Mouse (Mus musculus) limb, embryonic 13.5 days (tissue): ENCODE measurements at regions not wholly inside any gene's neighbourhood (a gene's known extent, or its start where the extent isn't known, plus 50 kb on each side); places are given as distances from the start of the nearest gene placed in this dataset.

Experiments used
- ATAC-seq: fragments of 200-750 bp; cut with Nextera tagmentation; 2 replicates; pipeline ENCODE4 v1.8.0; 2017; ENCODE audit warnings: low read depth, moderate number of reproducible peaks, moderate TSS enrichment; ENCODE audit not compliant: low FRiP score
- H3K27ac ChIP-seq: fragments of 300-500 bp; sonication (generic); 2 replicates; pipeline ENCODE4 v1.5.1; 2015; ENCODE audit warnings: inconsistent platforms, mild to moderate bottlenecking, moderate library complexity
- H3K27me3 ChIP-seq: fragments of 300-500 bp; sonication (generic); 2 replicates; pipeline ENCODE4 v1.6.1; 2015; ENCODE audit warnings: mild to moderate bottlenecking, inconsistent platforms
- H3K36me3 ChIP-seq: fragments of 300-500 bp; sonication (generic); 2 replicates; pipeline ENCODE4 v1.6.1; 2015; ENCODE audit warnings: inconsistent platforms, mild to moderate bottlenecking, moderate library complexity
- H3K4me1 ChIP-seq: fragments of 300-500 bp; sonication (generic); 2 replicates; pipeline ENCODE4 v1.6.1; 2015; ENCODE audit warnings: inconsistent platforms
- H3K4me2 ChIP-seq: fragments of 300-500 bp; sonication (generic); replicated peaks from 2 replicates; pipeline ENCODE4 v1.6.1; 2015; ENCODE audit warnings: inconsistent platforms, mild to moderate bottlenecking, moderate library complexity
- H3K4me3 ChIP-seq: fragments of 300-500 bp; sonication (generic); 2 replicates; pipeline ENCODE4 v1.5.1; 2015; ENCODE audit warnings: moderate library complexity, mild to moderate bottlenecking, inconsistent platforms
- H3K9ac ChIP-seq: fragments of 300-500 bp; sonication (generic); 2 replicates; pipeline ENCODE4 v1.6.1; 2015; ENCODE audit warnings: mild to moderate bottlenecking, inconsistent platforms
- H3K9me3 ChIP-seq: fragments of 300-500 bp; sonication (generic); 2 replicates; pipeline ENCODE4 v1.6.1; 2016; ENCODE audit warnings: inconsistent platforms
- WGBS: fragments of 180-500 bp; shearing (Covaris S2); methylation state at CpG from one replicate; pipeline ENCODE4 v1.1.7; 2015; 5-methylcytosine and 5-hydroxymethylcytosine counted together

- WGBS, result 85% methylated on average over 3 of the region's 3 CpGs
- Histone ChIP-seq H3K9me3 (no peaks in the 10 kb centered on the region), H3K4me1 (peaks cover 4% of the 10 kb centered on the region; the same call in 1 of the 2 replicates), H3K27me3 (no peaks in the 10 kb centered on the region), H3K9ac (no peak overlapping the region), H3K4me3 (no peak overlapping the region), H3K4me2 (no peak overlapping the region), H3K36me3 (peaks cover 12% of the 10 kb centered on the region), H3K27ac (no peak overlapping the region)
- no peak for ATAC-seq
These were observed 152.2 kb upstream of the Mrps10 start for GRCm38 (mm10) chr17:47216490-47216889.

DNA sequence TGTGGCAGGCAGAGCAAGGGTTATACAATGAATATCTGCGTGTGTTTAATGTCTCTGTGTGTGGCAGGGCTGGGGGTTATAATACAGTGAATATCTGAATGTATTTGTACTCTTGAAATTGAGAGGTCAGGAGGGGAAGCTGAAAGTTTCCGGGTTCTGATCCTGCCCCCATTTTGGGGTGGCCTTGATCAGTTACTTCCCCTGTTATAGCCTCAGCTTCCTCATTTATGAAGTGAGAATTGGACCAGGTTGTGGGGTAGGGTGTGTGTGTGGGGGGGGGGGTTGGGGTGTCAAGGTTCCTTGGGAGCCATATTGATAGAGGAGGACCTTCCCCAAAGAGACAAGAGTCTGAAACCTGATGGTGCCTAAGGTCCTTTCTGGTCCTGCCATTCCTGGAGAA lies 152.8 kb upstream of the Mrps10 start:
- no peak for ATAC-seq
- no peak overlapping the region for H3K4me3 ChIP-seq
- peaks cover 8% of the 10 kb centered on the region; the same call in 1 of the 2 replicates for H3K36me3 ChIP-seq
- H3K27me3 ChIP-seq, result no peaks in the 10 kb centered on the region
- no peak overlapping the region for H3K4me2 ChIP-seq
- 92% methylated on average over 2 of the region's 2 CpGs for WGBS
- no peak overlapping the region for H3K9ac ChIP-seq
- no peak overlapping the region for H3K27ac ChIP-seq
- peaks cover 4% of the 10 kb centered on the region; the same call in 1 of the 2 replicates for H3K4me1 ChIP-seq
- no peaks in the 10 kb centered on the region for H3K9me3 ChIP-seq

DNA sequence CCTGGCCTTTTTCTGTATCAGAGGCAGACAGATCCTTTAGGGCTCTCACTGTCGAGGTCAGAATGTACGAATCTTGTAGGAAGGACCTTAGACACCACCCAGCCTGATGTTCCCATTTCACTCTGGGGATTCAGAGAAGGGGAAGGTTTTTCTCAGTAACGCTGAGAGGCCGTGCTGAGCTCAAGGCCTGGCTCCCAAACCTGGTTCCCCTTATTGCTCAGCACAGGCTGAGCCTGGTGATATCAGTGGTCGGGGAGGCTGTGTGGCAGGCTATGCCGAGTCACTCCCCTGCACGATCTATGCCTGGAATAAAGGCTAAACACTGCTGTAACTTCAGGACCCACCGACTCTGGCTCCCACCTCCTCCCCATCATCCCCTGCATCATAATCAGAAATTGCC lies 154.6 kb upstream of the Mrps10 start:
- no peak overlapping the region for H3K27ac ChIP-seq
- H3K4me1 ChIP-seq, result peaks cover 4% of the 10 kb centered on the region; the same call in 1 of the 2 replicates
- no peak overlapping the region for H3K4me2 ChIP-seq
- H3K27me3 ChIP-seq, result no peaks in the 10 kb centered on the region
- ATAC-seq, result no peak
- H3K9me3 ChIP-seq, result no peaks in the 10 kb centered on the region
- H3K36me3 ChIP-seq, result peaks cover 8% of the 10 kb centered on the region; the same call in 1 of the 2 replicates
- 92% methylated on average over 8 of the region's 8 CpGs for WGBS
- no peak overlapping the region for H3K4me3 ChIP-seq
- H3K9ac ChIP-seq, result no peak overlapping the region

GRCm38 (mm10) chr17:47210441-47211196 lies 158.1 kb upstream of the Mrps10 start:
- H3K4me1 ChIP-seq, result 0 out of 2 replicates have a peak, but pooled peaks cover 5% of the 10 kb centered on the region
- WGBS, result 67% methylated on average over 22 of the region's 22 CpGs
- no peak overlapping the region for H3K4me2 ChIP-seq
- peaks cover 8% of the 10 kb centered on the region; the same call in 1 of the 2 replicates for H3K36me3 ChIP-seq
- no peaks in the 10 kb centered on the region for H3K27me3 ChIP-seq
- no peak overlapping the region for H3K4me3 ChIP-seq
- no peak overlapping the region for H3K9ac ChIP-seq
- no peak for ATAC-seq
- no peaks in the 10 kb centered on the region for H3K9me3 ChIP-seq
- no peak overlapping the region for H3K27ac ChIP-seq

GRCm38 (mm10) chr17:47208886-47209585 lies 159.7 kb upstream of the Mrps10 start:
- Histone ChIP-seq H3K4me1 (peaks cover 9% of the 10 kb centered on the region), H3K4me3 (no peak overlapping the region), H3K27me3 (no peaks in the 10 kb centered on the region), H3K4me2 (no peak overlapping the region), H3K9me3 (no peaks in the 10 kb centered on the region), H3K9ac (no peak overlapping the region), H3K36me3 (peaks cover 8% of the 10 kb centered on the region; the same call in 1 of the 2 replicates), H3K27ac (no peak overlapping the region)
- no peak for ATAC-seq
- 72% methylated on average over 16 of the region's 16 CpGs for WGBS

GRCm38 (mm10) chr17:47207471-47207870 lies 161.2 kb upstream of the Mrps10 start:
- Histone ChIP-seq H3K4me3 (no peak overlapping the region), H3K4me2 (no peak overlapping the region), H3K27me3 (no peaks in the 10 kb centered on the region), H3K27ac (no peak overlapping the region), H3K36me3 (peaks cover 5% of the 10 kb centered on the region; the same call in 1 of the 2 replicates), H3K9me3 (no peaks in the 10 kb centered on the region), H3K9ac (no peak overlapping the region), H3K4me1 (peaks cover 22% of the 10 kb centered on the region)
- 94% methylated on average over 4 of the region's 4 CpGs for WGBS
- ATAC-seq, result no peak

DNA sequence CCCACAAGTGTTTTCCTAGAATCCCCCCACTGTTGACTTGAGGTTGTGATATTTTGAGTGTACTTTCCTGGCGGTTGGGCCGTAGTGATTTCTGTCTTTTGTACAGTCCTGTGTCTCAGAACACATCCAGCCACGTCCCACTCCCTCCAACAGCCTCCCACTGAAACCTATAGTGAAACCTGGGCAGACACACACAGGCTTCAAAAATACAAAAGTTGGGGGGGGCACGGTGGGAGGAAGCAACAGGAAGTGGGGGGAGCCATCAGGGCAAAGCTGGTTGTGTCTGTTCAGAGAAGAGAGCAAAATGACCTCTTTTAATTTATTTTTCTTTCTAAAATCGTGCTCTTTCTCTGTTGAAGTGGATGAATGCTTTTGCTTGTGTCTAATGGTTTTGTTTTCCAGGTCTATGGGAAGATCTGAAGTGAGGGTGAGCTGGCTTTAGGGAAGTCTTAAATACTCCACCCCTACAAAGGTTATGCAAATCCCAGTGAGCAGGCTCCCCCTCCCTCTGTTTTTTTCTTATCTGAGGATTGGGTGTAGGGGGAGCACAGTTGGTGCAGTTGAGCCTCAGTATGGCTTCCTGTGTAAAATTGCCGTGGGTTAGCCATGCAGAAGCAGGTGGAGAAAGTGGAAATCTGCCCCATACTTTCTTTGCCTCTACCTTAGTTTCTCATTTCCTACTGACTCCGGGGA lies 164.1 kb upstream of the Mrps10 start:
- H3K9ac ChIP-seq, result no peak overlapping the region
- no peaks in the 10 kb centered on the region for H3K27me3 ChIP-seq
- H3K36me3 ChIP-seq, result no peaks in the 10 kb centered on the region
- H3K4me2 ChIP-seq, result no peak overlapping the region
- H3K4me3 ChIP-seq, result no peak overlapping the region
- ATAC-seq, result no peak
- 73% methylated on average over 7 of the region's 7 CpGs for WGBS
- no peak overlapping the region for H3K27ac ChIP-seq
- H3K9me3 ChIP-seq, result no peaks in the 10 kb centered on the region
- peaks cover 28% of the 10 kb centered on the region for H3K4me1 ChIP-seq

GRCm38 (mm10) chr17:47199206-47199605 lies 169.5 kb upstream of the Mrps10 start:
- Histone ChIP-seq H3K27me3 (no peaks in the 10 kb centered on the region), H3K4me2 (no peak overlapping the region), H3K4me1 (peaks cover 55% of the 10 kb centered on the region), H3K36me3 (peaks cover 8% of the 10 kb centered on the region), H3K9me3 (peaks cover 6% of the 10 kb centered on the region; the same call in 1 of the 2 replicates), H3K4me3 (no peak overlapping the region), H3K27ac (no peak overlapping the region), H3K9ac (no peak overlapping the region)
- 78% methylated on average over 10 of the region's 10 CpGs for WGBS
- ATAC-seq, result no peak

GRCm38 (mm10) chr17:47197957-47198356 lies 170.7 kb upstream of the Mrps10 start:
- Histone ChIP-seq H3K4me3 (no peak overlapping the region), H3K36me3 (peaks cover 20% of the 10 kb centered on the region), H3K27me3 (no peaks in the 10 kb centered on the region), H3K9me3 (peaks cover 14% of the 10 kb centered on the region; the same call in 1 of the 2 replicates), H3K9ac (no peak overlapping the region), H3K4me2 (no peak overlapping the region), H3K27ac (no peak overlapping the region; the same call in 1 of the 2 replicates), H3K4me1 (peaks cover 44% of the 10 kb centered on the region)
- WGBS, result 52% methylated on average over 7 of the region's 7 CpGs
- ATAC-seq, result no peak

DNA sequence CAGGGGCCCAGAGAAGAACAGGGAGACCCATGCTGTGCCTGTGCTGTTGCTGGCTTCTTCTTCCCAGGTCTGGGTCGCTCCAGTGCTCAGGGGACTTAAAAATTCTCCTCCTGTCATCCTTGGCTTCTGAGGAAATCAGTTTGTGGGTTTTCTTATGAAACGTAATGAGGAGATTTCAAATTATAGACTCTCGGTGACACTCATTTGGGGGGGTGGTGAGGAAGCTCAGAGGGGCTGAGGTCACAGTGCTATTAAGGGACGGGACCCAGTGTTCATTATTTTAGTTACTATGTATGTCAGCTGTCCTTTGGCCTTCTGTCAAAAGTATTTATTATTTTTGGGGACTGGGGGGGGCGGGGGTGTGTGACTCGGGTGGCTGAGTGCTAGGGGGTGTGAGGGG lies 171.7 kb upstream of the Mrps10 start:
- 53% methylated on average over 6 of the region's 6 CpGs for WGBS
- ATAC-seq, result no peak

DNA sequence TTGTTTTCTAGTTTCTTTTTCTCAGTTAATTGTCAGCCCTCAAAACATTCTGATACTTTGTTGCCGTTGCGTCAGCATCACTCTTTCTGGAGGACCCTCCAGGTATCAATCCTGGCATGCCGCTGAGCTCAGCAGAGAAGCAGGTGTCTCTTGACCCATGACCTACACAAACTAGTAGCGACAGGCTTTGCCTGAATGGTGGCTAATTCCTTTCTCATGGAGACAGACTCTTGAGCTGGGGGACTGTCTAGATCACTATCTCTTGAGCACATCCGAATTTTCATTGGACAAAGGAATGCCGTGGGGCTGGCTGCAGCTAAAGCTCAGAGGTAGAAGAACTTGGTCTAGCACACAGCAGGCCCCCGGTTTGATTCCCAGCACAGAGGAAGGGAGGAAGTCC lies 172.7 kb upstream of the Mrps10 start:
- no peak for ATAC-seq
- Histone ChIP-seq H3K9ac (no peak overlapping the region), H3K27ac (peak overlapping the region; percentile 28; the same call in 1 of the 2 replicates)

More for the DNA sequence above, 171.7 kb upstream of the Mrps10 start:
- no peaks in the 10 kb centered on the region for H3K27me3 ChIP-seq
- peaks cover 36% of the 10 kb centered on the region for H3K4me1 ChIP-seq
- no peak overlapping the region for H3K9ac ChIP-seq
- peaks cover 14% of the 10 kb centered on the region; the same call in 1 of the 2 replicates for H3K9me3 ChIP-seq
- H3K27ac ChIP-seq, result no peak overlapping the region
- peaks cover 29% of the 10 kb centered on the region for H3K36me3 ChIP-seq
- no peak overlapping the region for H3K4me2 ChIP-seq
- no peak overlapping the region for H3K4me3 ChIP-seq

More for the DNA sequence above, 172.7 kb upstream of the Mrps10 start:
- Histone ChIP-seq H3K9me3 (peaks cover 14% of the 10 kb centered on the region; the same call in 1 of the 2 replicates), H3K36me3 (peaks cover 32% of the 10 kb centered on the region), H3K4me1 (peaks cover 36% of the 10 kb centered on the region), H3K27me3 (no peaks in the 10 kb centered on the region), H3K4me2 (no peak overlapping the region), H3K4me3 (no peak overlapping the region)
- WGBS, result 74% methylated on average over 7 of the region's 7 CpGs
